Comparison of ENCODE assay signal across 17 mouse cellular contexts in genomic region chr5:27417398-27417797, GRCm38 (mm10).
A peak's percentile ranks its signal among the peaks of the same experiment; 100 is the strongest.
DNase-seq lines count a peak whose midpoint lies in the region; TF ChIP-seq lines count a peak whose summit lies in the region.
"Had no signal": no experiment of that assay in that cellular context is flagged by ENCODE, and none has a peak within 500 bp of the region (broad histone marks: within the 10 kb centered on the region; RNA-seq: fewer than 3 reads in every experiment).

No protein-coding gene starts in this region.

- H3K4me3 ChIP-seq in layer of hippocampus, adult 2 months, result no peak overlapping the region
- H3K4me3 ChIP-seq in cerebellum, adult 2 months (replicated peaks; ENCODE audit: insufficient read depth, low read depth, low read length), result no peak overlapping the region
- H3K4me3 ChIP-seq: forebrain, embryonic 12.5 days; kidney, embryonic 15.5 days; lung, embryonic 15.5 days; midbrain, embryonic 12.5 days had no signal

- H3K27ac ChIP-seq in layer of hippocampus, adult 2 months, result peak overlapping the region; percentile 70
- no peak overlapping the region for H3K27ac ChIP-seq in cerebellum, adult 2 months (ENCODE audit: insufficient read depth, low read length)
- H3K27ac ChIP-seq: forebrain, embryonic 12.5 days; kidney, embryonic 15.5 days; liver, embryonic 14.5 days; lung, embryonic 15.5 days; macrophage; midbrain, embryonic 12.5 days had no signal

- DNase-seq in cerebellum, adult 11 months, result peak; percentile 35
- no peak for DNase-seq in cerebellum, postnatal 4 days (ENCODE audit: low spot score in 2 of 2)
- DNase-seq in layer of hippocampus, adult 2 months (ENCODE audit: low spot score in 2 of 2), result no peak
- no peak for DNase-seq in layer of hippocampus, postnatal 25 days (ENCODE audit: extremely low spot score in 1 of 2, low spot score in 1 of 2)
- peak; percentile 62 to 71 for DNase-seq in cerebellum, adult 2 months
- peak; percentile 52 to 63 for DNase-seq in cerebellum, postnatal 36 days
- no peak for DNase-seq in kidney, adult 11 months
- DNase-seq in frontal cortex, postnatal 25 days (ENCODE audit: low spot score in 2 of 2), result no peak
- DNase-seq: adrenal gland, adult 2 months; gastrocnemius, postnatal 25 days; kidney, postnatal 4 days had no signal

- H3K4me1 ChIP-seq in cerebellum, adult 2 months (ENCODE audit: control insufficient read depth, insufficient read depth, low read length), result peaks cover 14% of the 10 kb centered on the region; the same call in 1 of the 2 replicates
- H3K4me1 ChIP-seq: forebrain, embryonic 12.5 days; kidney, embryonic 15.5 days; lung, embryonic 15.5 days; midbrain, embryonic 12.5 days had no signal

- WGBS in cerebellum, adult 2 months, result 22% methylated on average over 7 of the region's 7 CpGs

- TF ChIP-seq CTCF in layer of hippocampus, adult 2 months (conservative IDR thresholded peaks at IDR 0.05), result no peak
- no peak for TF ChIP-seq CTCF in cerebellum, adult 2 months (IDR thresholded peaks at IDR 0.05; ENCODE audit: borderline replicate concordance, insufficient read depth, low read depth, low read length)

- no peak for TF ChIP-seq POLR2A in cerebellum, adult 2 months (IDR thresholded peaks at IDR 0.05; ENCODE audit: borderline replicate concordance, insufficient read depth, low read length)

- no peaks in the 10 kb centered on the region for H3K27me3 ChIP-seq in cerebellum, adult 2 months (ENCODE audit: control insufficient read depth, insufficient read depth, low read length)
- H3K27me3 ChIP-seq: forebrain, embryonic 12.5 days; kidney, embryonic 15.5 days; lung, embryonic 15.5 days; midbrain, embryonic 12.5 days had no signal

Comparison
In these comparisons a context has a peak if more than half of its experiments do, and no peak if none do; other contexts are left out.
1. DNase-seq: peak in cerebellum, adult 11 months (single experiment), cerebellum, adult 2 months (2 of 2) and cerebellum, postnatal 36 days (2 of 2); none in cerebellum, postnatal 4 days (0 of 2), layer of hippocampus, adult 2 months (0 of 2), layer of hippocampus, postnatal 25 days (0 of 2), kidney, adult 11 months (single experiment) and frontal cortex, postnatal 25 days (0 of 2).